Mouse (Mus musculus) G1E (cell line): ENCODE data around the gene Asic1. TPM values are rescaled to one million over a fixed set of nuclear protein-coding genes. Genes with fewer than 3 reads are reported as not detected.

Experiments
- ATAC-seq: 2 replicates; pipeline ENCODE4 v1.8.0; 2016; ENCODE audit warnings: mild to moderate bottlenecking; ENCODE audit not compliant: insufficient number of reproducible peaks, poor library complexity, low FRiP score, severe bottlenecking; ENCODE audit errors: extremely low read depth
- DNase-seq: peaks from one replicate; pipeline ENCODE4 v3.0.0; 2012; ENCODE audit warnings: low spot score
- H3K27me3 ChIP-seq: 2 replicates; pipeline ENCODE4 v1.6.1; 2012; ENCODE audit warnings: mild to moderate bottlenecking, low read length, inconsistent platforms; ENCODE audit not compliant: insufficient read depth
- H3K36me3 ChIP-seq: replicated peaks from 2 replicates; pipeline ENCODE3; 2012; ENCODE audit warnings: mild to moderate bottlenecking, inconsistent platforms
- H3K4me1 ChIP-seq: 2 replicates; pipeline ENCODE4 v1.6.1; 2012; ENCODE audit warnings: low read depth, low read length, inconsistent platforms, mixed read lengths; ENCODE audit not compliant: insufficient read depth
- H3K4me3 ChIP-seq: 2 replicates; pipeline ENCODE4 v1.5.1; 2012; ENCODE audit warnings: low read depth, mild to moderate bottlenecking, inconsistent platforms, low read length, moderate library complexity, mixed read lengths
- H3K9me3 ChIP-seq: replicated peaks from 2 replicates; pipeline ENCODE4 v1.6.1; 2012; ENCODE audit warnings: inconsistent platforms
- CTCF ChIP-seq: IDR thresholded peaks from 2 replicates; pipeline ENCODE4 v1.5.1; 2012; ENCODE audit warnings: low read depth, low read length, inconsistent platforms, mixed read lengths
- GATA1 ChIP-seq: IDR thresholded peaks from 2 replicates; pipeline ENCODE4 v1.6.1; 2012; ENCODE audit warnings: borderline replicate concordance, low read length, inconsistent platforms, mixed read lengths
- GATA2 ChIP-seq: IDR thresholded peaks from 2 replicates; pipeline ENCODE4 v1.6.1; 2012; ENCODE audit warnings: low read depth, low read length, inconsistent platforms, borderline replicate concordance
- POLR2AphosphoS5 ChIP-seq: IDR thresholded peaks from 2 replicates; pipeline ENCODE4 v1.6.1; 2012; ENCODE audit warnings: low read depth, low read length, inconsistent platforms; ENCODE audit not compliant: insufficient replicate concordance
- TAL1 ChIP-seq: conservative IDR thresholded peaks from 2 replicates; pipeline ENCODE4 v1.6.1; 2012; ENCODE audit warnings: low read depth, low read length, inconsistent platforms, mixed read lengths
- polyA plus RNA-seq: library from polyadenylated mRNA; stranded (reverse); fragments of >175 nt; gene quantifications from 2 replicates; pipeline ENCODE4 v1.2.3, GENCODE M21; 2012
- total RNA-seq, 2 experiments: library from RNA; stranded (forward) in 1 of 2; stranded (reverse) in 1 of 2; fragments of 200-1000 nt in 1 of 2; fragments of >200 nt in 1 of 2; fragmentation: Nextera tagmentation in 1 of 2; gene quantifications; 2 replicates each; pipeline ENCODE4 v1.2.3; 2014 to 2017

Gene Asic1
- total and polyA plus RNA-seq, 3 experiments = 0.22 TPM; not detected in 2

DNA sequence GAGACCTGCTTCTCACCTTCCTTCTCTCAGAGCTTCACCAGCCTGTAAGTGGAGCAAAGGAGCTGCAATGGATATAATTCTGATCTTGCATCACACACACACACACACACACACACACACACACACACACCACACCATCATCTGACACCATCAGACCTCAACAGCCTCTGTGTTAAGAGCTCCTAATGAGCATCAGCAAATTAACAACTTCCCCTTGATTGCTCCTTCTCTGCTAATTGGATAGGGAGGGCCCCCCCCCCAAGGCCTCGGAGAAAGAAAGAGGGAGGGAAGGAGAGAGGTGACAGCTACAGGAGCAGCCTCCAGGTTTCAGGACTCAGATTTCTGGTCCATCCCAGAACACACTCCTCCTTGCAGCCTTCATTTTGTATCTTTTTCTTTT lies 776 bp upstream of the Asic1 start:
- no peak overlapping the region for H3K4me3 ChIP-seq
- TF ChIP-seq POLR2AphosphoS5 (no peak), CTCF (no peak), GATA2 (no peak), TAL1 (no peak), GATA1 (no peak)
- no peaks in the 10 kb centered on the region for H3K36me3 ChIP-seq
- no peak for DNase-seq
- peaks cover 9% of the 10 kb centered on the region for H3K9me3 ChIP-seq
- no peak for ATAC-seq
- peaks cover 67% of the 10 kb centered on the region for H3K27me3 ChIP-seq
- peaks cover 43% of the 10 kb centered on the region for H3K4me1 ChIP-seq

- H3K4me1 ChIP-seq = peaks cover 29% of the 10 kb centered on the region
- peaks cover 9% of the 10 kb centered on the region for H3K9me3 ChIP-seq
- DNase-seq (no peak), ATAC-seq (no peak)
- peaks cover 75% of the 10 kb centered on the region for H3K27me3 ChIP-seq
- TF ChIP-seq GATA2 (no peak), GATA1 (no peak), CTCF (no peak), POLR2AphosphoS5 (no peak), TAL1 (no peak)
- H3K4me3 ChIP-seq = no peak overlapping the region
- no peaks in the 10 kb centered on the region for H3K36me3 ChIP-seq
Observed at GRCm38 (mm10) chr15:99670964-99671670, 949 bp downstream of the Asic1 start.

- peaks cover 9% of the 10 kb centered on the region for H3K9me3 ChIP-seq
- TF ChIP-seq POLR2AphosphoS5 (no peak), GATA1 (no peak)
- H3K4me3 ChIP-seq = no peak overlapping the region
- DNase-seq = no peak
- H3K4me1 ChIP-seq = peaks cover 22% of the 10 kb centered on the region
- no peaks in the 10 kb centered on the region for H3K36me3 ChIP-seq
- H3K27me3 ChIP-seq = peaks cover 68% of the 10 kb centered on the region
- no peak for ATAC-seq
Observed at GRCm38 (mm10) chr15:99671783-99672182, 1.6 kb downstream of the Asic1 start.

DNA sequence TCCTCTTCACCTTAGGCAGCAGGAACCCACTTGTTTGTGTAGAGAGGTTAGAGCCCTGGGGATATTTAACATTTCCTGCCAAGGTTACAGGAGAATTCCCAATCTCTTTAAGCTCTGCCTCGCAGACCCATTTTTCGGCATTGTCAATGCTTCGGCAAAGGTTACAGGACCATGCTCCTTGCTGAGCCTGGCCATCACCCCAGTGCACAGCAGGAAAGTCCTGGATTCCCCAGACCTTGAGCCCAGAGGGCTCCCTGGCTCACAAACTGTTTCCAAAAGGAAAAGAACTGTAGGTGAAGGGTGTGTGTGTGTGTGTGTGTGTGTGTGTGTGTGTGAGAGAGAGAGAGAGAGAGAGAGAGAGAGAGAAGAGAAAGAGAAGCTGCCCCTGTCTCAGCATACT lies 4.7 kb downstream of the Asic1 start:
- DNase-seq (no peak), ATAC-seq (no peak)
- peaks cover 13% of the 10 kb centered on the region for H3K4me1 ChIP-seq
- H3K9me3 ChIP-seq = peaks cover 6% of the 10 kb centered on the region
- TF ChIP-seq TAL1 = no peak
- peaks cover 71% of the 10 kb centered on the region for H3K27me3 ChIP-seq
- H3K4me3 ChIP-seq = no peak overlapping the region
- no peaks in the 10 kb centered on the region for H3K36me3 ChIP-seq

DNA sequence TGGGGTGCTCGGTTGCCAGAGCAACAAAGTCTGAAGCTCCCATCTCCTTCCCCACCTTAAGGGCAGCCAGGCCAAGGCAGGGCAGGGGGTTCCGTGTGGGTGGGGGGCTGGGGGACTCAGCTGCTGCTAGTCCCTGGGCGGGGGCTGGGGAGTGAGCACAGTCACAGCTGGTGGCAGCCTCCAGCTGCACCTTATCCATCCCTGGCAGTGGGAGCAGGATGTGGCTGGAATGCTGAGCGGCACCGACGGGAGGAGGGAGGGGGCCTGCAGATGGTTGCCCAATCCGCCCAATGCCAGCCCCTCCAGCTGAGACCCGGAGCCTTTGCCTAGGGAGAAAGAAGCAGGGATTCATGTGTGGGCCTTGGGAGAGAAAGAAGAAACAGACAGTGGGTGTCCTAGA lies 6.9 kb downstream of the Asic1 start:
- no peak for DNase-seq

GRCm38 (mm10) chr15:99678063-99678800 lies 8.1 kb downstream of the Asic1 start:
- DNase-seq = no peak
- no peak for TF ChIP-seq GATA1
- TF ChIP-seq TAL1 = no peak
- TF ChIP-seq POLR2AphosphoS5 = no peak
- TF ChIP-seq CTCF = peak; percentile 18; the same call in 1 of the 2 replicates

More for the DNA sequence above, 6.9 kb downstream of the Asic1 start:
- H3K9me3 ChIP-seq = no peaks in the 10 kb centered on the region
- no peak for ATAC-seq
- peaks cover 65% of the 10 kb centered on the region for H3K27me3 ChIP-seq
- peaks cover 5% of the 10 kb centered on the region for H3K4me1 ChIP-seq
- H3K4me3 ChIP-seq = no peak overlapping the region
- no peak for TF ChIP-seq POLR2AphosphoS5
- H3K36me3 ChIP-seq = no peaks in the 10 kb centered on the region

DNA sequence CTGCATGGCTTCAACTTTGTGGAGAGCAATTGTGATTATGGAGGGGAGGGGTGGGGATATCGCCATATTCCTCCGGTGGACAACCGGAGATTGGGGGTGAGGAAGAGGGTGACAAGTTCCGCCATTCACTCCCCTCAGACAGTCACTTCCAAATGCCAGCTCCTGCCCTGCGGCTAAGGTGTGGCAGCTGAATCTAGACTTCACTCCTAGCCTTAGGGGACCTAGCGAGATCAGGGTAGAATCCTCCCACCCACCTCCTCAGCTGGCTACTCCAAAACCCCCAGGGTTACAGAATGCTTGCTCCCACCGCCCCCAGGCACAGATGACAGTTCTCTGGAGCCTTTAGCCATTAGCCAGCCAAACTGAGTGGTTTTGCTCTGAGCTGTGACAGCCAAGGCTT lies 8.8 kb downstream of the Asic1 start:
- Histone ChIP-seq H3K4me1 (peaks cover 5% of the 10 kb centered on the region), H3K27me3 (peaks cover 48% of the 10 kb centered on the region), H3K9me3 (no peaks in the 10 kb centered on the region), H3K4me3 (no peak overlapping the region), H3K36me3 (no peaks in the 10 kb centered on the region)
- DNase-seq = no peak
- TF ChIP-seq TAL1 (no peak), POLR2AphosphoS5 (no peak), GATA1 (no peak), GATA2 (no peak), CTCF (no peak)
- ATAC-seq = no peak

More at GRCm38 (mm10) chr15:99678063-99678800, 8.1 kb downstream of the Asic1 start:
- no peaks in the 10 kb centered on the region for H3K36me3 ChIP-seq
- no peak for ATAC-seq
- peaks cover 5% of the 10 kb centered on the region for H3K4me1 ChIP-seq
- no peak overlapping the region for H3K4me3 ChIP-seq
- peaks cover 55% of the 10 kb centered on the region for H3K27me3 ChIP-seq
- no peaks in the 10 kb centered on the region for H3K9me3 ChIP-seq
